Mouse (Mus musculus) heart, embryonic 14.5 days (tissue): ENCODE data around the gene Necab3. TPM values are rescaled to one million over a fixed set of nuclear protein-coding genes. Genes with fewer than 3 reads are reported as not detected.

ENCODE experiments used
- ATAC-seq: fragments of 200-750 bp; cut with Nextera tagmentation; 2 replicates; pipeline ENCODE4 v1.8.0; 2017; ENCODE audit warnings: low read depth, moderate TSS enrichment; ENCODE audit not compliant: insufficient number of reproducible peaks, insufficient read depth, low FRiP score
- H3K27ac ChIP-seq, 2 experiments: fragments of 200-500 bp in 1 of 2; fragments of 300-500 bp in 1 of 2; sonication (generic) in 1 of 2; replicated peaks in 1 of 2; 2 replicates each; pipeline ENCODE4 v1.5.1; 2012 to 2014; ENCODE audit warnings: low read depth in 2 of 2, low read length in 2 of 2, control low read depth in 1 of 2, mild to moderate bottlenecking in 1 of 2, mixed read lengths in 1 of 2; ENCODE audit not compliant: control insufficient read depth in 1 of 2, insufficient read depth in 1 of 2
- H3K27me3 ChIP-seq: fragments of 300-500 bp; sonication (generic); 2 replicates; pipeline ENCODE4 v1.6.1; 2014; ENCODE audit warnings: mild to moderate bottlenecking, low read length, control low read depth; ENCODE audit not compliant: control insufficient read depth, insufficient read depth
- H3K36me3 ChIP-seq: fragments of 300-500 bp; sonication (generic); 2 replicates; pipeline ENCODE4 v1.6.1; 2014; ENCODE audit warnings: mild to moderate bottlenecking, control low read depth, low read length, mixed read lengths; ENCODE audit not compliant: control insufficient read depth, insufficient read depth
- H3K4me1 ChIP-seq, 2 experiments: fragments of 200-500 bp in 1 of 2; fragments of 300-500 bp in 1 of 2; sonication (generic) in 1 of 2; 2 replicates each; pipeline ENCODE4 v1.6.1; 2012 to 2014; ENCODE audit warnings: low read length in 2 of 2, control low read depth in 1 of 2, mixed read lengths in 1 of 2; ENCODE audit not compliant: control insufficient read depth in 2 of 2, insufficient read depth in 2 of 2
- H3K4me2 ChIP-seq: fragments of 300-500 bp; sonication (generic); 2 replicates; pipeline ENCODE4 v1.6.1; 2014; ENCODE audit warnings: mild to moderate bottlenecking, low read length
- H3K4me3 ChIP-seq, 2 experiments: fragments of 200-500 bp in 1 of 2; fragments of 300-500 bp in 1 of 2; sonication (generic) in 1 of 2; 2 replicates each; pipeline ENCODE4 v1.5.1; 2012 to 2014; ENCODE audit warnings: low read length in 2 of 2, mild to moderate bottlenecking in 2 of 2, control low read depth in 1 of 2, low read depth in 1 of 2, moderate library complexity in 1 of 2; ENCODE audit not compliant: control insufficient read depth in 1 of 2, insufficient read depth in 1 of 2
- H3K9ac ChIP-seq: fragments of 300-500 bp; sonication (generic); 2 replicates; pipeline ENCODE4 v1.6.1; 2014; ENCODE audit warnings: mild to moderate bottlenecking, low read length
- H3K9me3 ChIP-seq: fragments of 300-500 bp; sonication (generic); 2 replicates; pipeline ENCODE4 v1.6.1; 2016; ENCODE audit warnings: low read length, control low read depth; ENCODE audit not compliant: control insufficient read depth
- WGBS: fragments of 180-500 bp; shearing (Covaris S2); extraction: QIAGEN DNeasy Blood & Tissue Kit; methylation state at CpG from one replicate; pipeline ENCODE4 v1.1.7; 2014; 5-methylcytosine and 5-hydroxymethylcytosine counted together
- polyA plus RNA-seq: library from polyadenylated mRNA; unstranded; fragments of >200 nt; fragmentation: Nextera tagmentation; extraction: Ambion mirVana; gene quantifications from 2 replicates; pipeline ENCODE4 v1.2.1, GENCODE M21; 2014

Gene Necab3
- polyA plus RNA-seq, 1 experiment from 2014 or later: 1.9 TPM

DNA sequence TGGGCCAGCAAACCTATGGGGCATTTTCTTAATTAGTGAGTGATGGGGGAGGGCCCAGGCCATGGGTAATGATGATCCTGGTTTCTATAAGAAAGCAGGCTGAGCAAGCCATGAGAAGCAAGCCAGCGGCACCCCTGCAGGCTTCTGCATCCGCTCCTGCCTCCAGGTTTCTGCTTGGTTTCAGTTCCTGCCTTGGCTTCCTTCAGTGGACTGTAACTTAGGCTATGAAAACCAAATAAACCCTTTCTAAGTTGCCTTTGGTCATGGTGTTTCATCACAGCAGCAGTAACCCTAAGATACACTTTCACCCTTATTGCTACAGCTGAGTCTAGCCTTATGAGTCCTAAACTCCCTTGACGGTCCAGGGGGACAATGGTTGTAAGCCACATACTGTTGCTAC, 38.7 kb upstream of the Necab3 start:
- H3K9ac ChIP-seq: no peak overlapping the region
- no peak for ATAC-seq
- no peak overlapping the region for H3K4me3 ChIP-seq
- H3K27me3 ChIP-seq: no peaks in the 10 kb centered on the region
- peaks cover 0 to 7% of the 10 kb centered on the region in 2 experiments; a peak in 3 of 4 replicates for H3K4me1 ChIP-seq
- 85% methylated on average over 3 of the region's 3 CpGs for WGBS
- H3K4me2 ChIP-seq: no peak overlapping the region
- no peaks in the 10 kb centered on the region for H3K36me3 ChIP-seq
- H3K9me3 ChIP-seq: no peaks in the 10 kb centered on the region
- H3K27ac ChIP-seq: no peak overlapping the region

DNA sequence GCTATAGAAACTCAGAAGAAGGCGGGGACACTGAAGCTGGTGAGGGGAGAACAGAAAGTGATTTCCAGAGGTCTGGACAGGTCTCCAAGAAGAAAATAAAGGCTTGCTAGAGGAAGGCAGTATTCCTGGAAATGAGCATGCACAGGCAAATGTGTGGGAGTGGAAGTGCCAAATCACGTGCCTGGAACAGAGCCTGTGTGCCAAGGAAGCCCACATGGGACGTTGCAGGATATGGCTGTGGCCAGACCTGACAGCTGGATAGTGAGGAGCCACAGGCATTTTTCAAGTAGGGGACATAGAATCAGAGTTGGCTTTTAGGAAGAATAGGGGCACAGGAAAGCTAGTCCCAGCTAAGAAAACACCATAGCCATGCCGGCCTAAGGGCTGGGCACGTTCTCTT, 37.1 kb upstream of the Necab3 start:
- no peaks in the 10 kb centered on the region for H3K36me3 ChIP-seq
- no peak overlapping the region for H3K27ac ChIP-seq
- H3K4me1 ChIP-seq: peaks cover 0 to 7% of the 10 kb centered on the region in 2 experiments; a peak in 3 of 4 replicates
- no peaks in the 10 kb centered on the region for H3K9me3 ChIP-seq
- no peaks in the 10 kb centered on the region for H3K27me3 ChIP-seq
- H3K4me3 ChIP-seq: no peak overlapping the region
- no peak overlapping the region for H3K9ac ChIP-seq
- WGBS: 74% methylated on average over 5 of the region's 5 CpGs
- ATAC-seq: no peak
- H3K4me2 ChIP-seq: no peak overlapping the region

DNA sequence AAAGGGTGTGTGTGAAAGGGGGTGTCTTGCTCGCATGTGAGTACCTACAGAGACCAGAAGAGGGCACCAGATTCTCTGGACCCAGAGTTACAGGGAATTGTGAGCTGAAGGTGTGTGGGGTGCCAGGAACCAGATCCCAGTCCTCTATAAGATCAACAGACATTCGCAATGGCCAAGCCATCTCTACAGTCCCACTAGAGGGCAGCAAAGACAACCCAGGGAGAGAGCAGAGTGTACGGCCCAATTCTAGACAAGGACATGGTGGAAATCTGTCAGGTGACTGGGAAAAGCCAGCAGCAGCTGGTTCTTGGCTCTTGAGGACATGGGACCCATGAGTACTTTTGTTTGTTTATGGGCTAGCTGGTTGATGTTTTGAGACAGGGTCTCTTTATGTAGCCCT, 34.3 kb upstream of the Necab3 start:
- Histone ChIP-seq H3K9me3 (no peaks in the 10 kb centered on the region), H3K27me3 (no peaks in the 10 kb centered on the region), H3K27ac (no peak overlapping the region), H3K9ac (no peak overlapping the region), H3K4me2 (no peak overlapping the region), H3K4me1 (peaks cover 3% of the 10 kb centered on the region in 2 experiments; a peak in 3 of 4 replicates), H3K4me3 (no peak overlapping the region), H3K36me3 (no peaks in the 10 kb centered on the region)
- no peak for ATAC-seq
- 66% methylated on average over 3 of the region's 3 CpGs for WGBS

DNA sequence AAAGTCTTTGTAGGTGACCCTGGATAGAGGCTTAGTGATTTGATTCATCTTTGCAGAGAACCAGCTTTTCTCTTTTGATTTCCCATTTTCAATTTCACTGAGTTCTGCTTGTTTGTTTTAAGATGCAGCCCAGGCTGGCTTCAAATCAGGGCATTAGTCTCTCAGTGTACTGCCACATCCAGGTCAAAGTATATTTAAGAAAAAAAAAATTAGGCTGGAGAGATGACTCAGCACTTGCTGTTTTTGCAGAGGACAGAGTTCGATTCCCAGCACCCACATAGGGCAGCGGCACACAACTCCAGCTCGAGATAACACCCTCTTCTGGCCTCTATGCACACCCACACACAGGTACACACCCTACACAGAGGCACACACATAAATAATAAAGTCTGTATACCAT, 32.5 kb upstream of the Necab3 start:
- 88% methylated on average over 3 of the region's 3 CpGs for WGBS
- ATAC-seq: no peak

DNA sequence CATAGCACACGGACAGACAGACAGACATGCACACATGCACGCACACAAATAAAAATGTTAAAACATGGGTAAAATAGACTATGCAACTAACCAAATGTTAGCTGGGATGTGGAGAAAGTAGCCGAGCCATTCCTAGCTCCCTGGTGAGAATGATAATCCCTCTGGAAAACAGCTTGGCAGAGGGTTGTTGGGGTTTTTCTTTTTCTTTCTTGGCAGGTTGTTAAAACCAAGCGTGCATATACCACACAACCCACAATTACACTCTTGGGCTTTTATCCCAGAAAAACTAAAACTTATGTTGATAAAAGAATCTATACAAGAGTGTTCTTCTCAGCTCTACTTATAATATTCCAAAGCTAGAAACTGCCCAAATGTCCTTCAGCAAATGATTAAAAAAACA, 30.4 kb upstream of the Necab3 start:
- H3K4me3 ChIP-seq: no peak overlapping the region
- H3K27ac ChIP-seq: no peak overlapping the region
- H3K9ac ChIP-seq: no peak overlapping the region
- no peaks in the 10 kb centered on the region for H3K27me3 ChIP-seq
- peaks cover 7 to 9% of the 10 kb centered on the region in 2 experiments for H3K4me1 ChIP-seq
- H3K36me3 ChIP-seq: 0 out of 2 replicates have a peak, but pooled peaks cover 6% of the 10 kb centered on the region
- H3K4me2 ChIP-seq: no peak overlapping the region
- ATAC-seq: no peak
- WGBS: 75% methylated on average over 4 of the region's 4 CpGs
- no peaks in the 10 kb centered on the region for H3K9me3 ChIP-seq

More for the DNA sequence above, 32.5 kb upstream of the Necab3 start:
- Histone ChIP-seq H3K27me3 (no peaks in the 10 kb centered on the region), H3K4me2 (no peak overlapping the region), H3K36me3 (0 out of 2 replicates have a peak, but pooled peaks cover 6% of the 10 kb centered on the region), H3K9me3 (no peaks in the 10 kb centered on the region), H3K27ac (no peak overlapping the region), H3K4me3 (no peak overlapping the region), H3K9ac (no peak overlapping the region), H3K4me1 (peaks cover 3% of the 10 kb centered on the region in 2 experiments; a peak in 3 of 4 replicates)

DNA sequence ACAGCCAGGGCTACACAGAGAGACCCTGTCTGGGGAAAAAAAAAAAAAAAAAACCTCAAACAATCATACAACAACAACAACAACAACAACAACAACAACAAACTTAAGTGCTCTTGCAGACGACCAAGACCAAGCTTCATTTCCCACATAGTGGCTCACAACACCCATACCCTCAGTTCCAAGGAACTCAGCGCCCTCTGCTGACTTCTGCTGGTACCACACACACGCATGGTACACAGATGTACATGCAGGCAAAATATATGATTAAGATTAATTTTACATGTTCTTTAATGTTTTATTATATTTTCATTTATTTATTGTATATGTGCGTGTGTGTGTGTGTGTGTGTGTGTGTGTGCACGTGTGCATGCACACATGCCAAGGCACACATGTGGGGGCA, 27.7 kb upstream of the Necab3 start:
- ATAC-seq: no peak
- 68% methylated on average over 5 of the region's 5 CpGs for WGBS
- H3K36me3 ChIP-seq: 0 out of 2 replicates have a peak, but pooled peaks cover 6% of the 10 kb centered on the region

DNA sequence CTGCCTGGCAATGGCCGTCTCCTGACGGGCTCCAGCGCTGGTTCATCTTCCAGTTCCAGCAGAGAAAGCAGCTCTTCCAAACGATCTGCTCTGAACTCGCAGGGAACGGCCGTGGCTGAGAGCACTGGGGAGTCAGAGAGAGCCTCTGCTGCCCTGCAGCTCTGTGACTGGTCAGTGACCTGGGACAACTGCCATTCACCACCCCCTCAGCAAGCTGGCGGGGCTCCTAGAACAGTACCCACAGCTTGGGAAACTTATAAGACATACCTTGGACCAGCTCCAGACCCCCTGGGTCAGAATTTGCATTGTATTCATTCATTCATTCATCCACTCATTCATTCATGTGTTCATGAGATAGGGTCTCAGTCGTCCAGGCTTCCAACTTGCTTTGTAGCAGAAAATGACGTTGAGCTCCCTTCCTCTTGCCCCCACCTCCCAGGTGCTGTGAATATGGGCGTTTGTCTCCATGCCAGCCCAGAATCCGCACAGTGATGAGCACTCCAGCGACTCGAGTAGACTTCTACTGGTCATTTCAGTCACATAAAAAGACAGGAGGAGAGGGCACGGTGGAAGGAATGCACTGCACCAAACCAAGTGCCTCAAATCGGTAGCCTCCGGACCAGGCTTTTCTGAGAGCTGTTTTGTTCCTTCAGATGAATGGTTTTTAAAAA, 26.4 kb upstream of the Necab3 start:
- peaks cover 16 to 17% of the 10 kb centered on the region in 2 experiments for H3K4me1 ChIP-seq
- 0 out of 2 replicates have a peak, but pooled peaks cover 3% of the 10 kb centered on the region for H3K9me3 ChIP-seq
- no peak overlapping the region for H3K4me2 ChIP-seq
- no peaks in the 10 kb centered on the region for H3K27me3 ChIP-seq
- WGBS: 53% methylated on average over 17 of the region's 17 CpGs
- no peak overlapping the region for H3K27ac ChIP-seq
- H3K36me3 ChIP-seq: 0 out of 2 replicates have a peak, but pooled peaks cover 6% of the 10 kb centered on the region
- no peak for ATAC-seq
- H3K9ac ChIP-seq: no peak overlapping the region
- no peak overlapping the region for H3K4me3 ChIP-seq

More for the DNA sequence above, 27.7 kb upstream of the Necab3 start:
- Histone ChIP-seq H3K27ac (no peak overlapping the region), H3K27me3 (no peaks in the 10 kb centered on the region), H3K4me2 (no peak overlapping the region), H3K9ac (no peak overlapping the region), H3K4me3 (no peak overlapping the region), H3K9me3 (0 out of 2 replicates have a peak, but pooled peaks cover 3% of the 10 kb centered on the region), H3K4me1 (peaks cover 11 to 13% of the 10 kb centered on the region in 2 experiments)
